Mouse (Mus musculus): ENCODE measurements around the gene Acer1. TPM values are rescaled to one million over a fixed set of nuclear protein-coding genes. Genes with fewer than 3 reads are reported as not detected.
A peak's percentile ranks its signal among the peaks of the same experiment; 100 is the strongest.

Acer1 gene
- total RNA-seq, 2 experiments from 2014 or later = not detected

DNA sequence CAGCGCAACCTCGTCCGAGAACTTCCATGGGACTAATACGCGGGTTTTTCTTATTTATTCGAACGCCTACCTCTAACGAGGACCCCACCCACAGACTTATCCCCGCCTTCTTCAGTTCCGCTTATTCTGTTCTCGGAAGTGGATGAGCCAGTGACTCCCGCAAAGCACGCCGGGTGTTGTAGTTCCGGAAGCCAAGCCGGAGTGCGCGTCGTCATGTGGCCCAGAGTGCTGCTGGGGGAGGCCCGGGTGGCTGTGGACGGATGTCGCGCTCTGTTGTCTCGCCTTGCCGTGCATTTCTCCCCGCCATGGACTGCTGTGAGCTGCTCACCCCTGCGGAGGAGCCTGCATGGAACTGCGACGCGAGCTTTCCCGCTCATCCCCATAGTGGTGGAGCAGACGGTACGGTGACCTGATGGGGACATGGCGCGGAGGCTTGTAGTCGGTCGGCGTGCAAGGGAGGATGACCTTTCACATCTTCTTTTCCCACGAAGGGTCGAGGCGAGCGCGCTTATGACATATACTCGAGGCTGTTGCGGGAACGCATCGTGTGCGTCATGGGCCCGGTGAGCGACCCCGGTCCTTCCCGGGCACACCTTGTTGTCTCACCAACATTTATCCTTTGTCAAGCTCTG, 8.3 kb upstream of the Acer1 start, which contains the start of gene Clpp:
Gene Clpp (plus strand): TSS at position 191 of the 632 bp plus-strand sequence.
- peak; percentile 88 to 91 for DNase-seq
- intact Hi-C loops (cut with DNase I) = loop anchor here (10.0 kb wide), 2 partner anchors 285 to 365 kb away; partner anchors contain the start of genes Catsperd, Lonp1 and Vav1

DNA sequence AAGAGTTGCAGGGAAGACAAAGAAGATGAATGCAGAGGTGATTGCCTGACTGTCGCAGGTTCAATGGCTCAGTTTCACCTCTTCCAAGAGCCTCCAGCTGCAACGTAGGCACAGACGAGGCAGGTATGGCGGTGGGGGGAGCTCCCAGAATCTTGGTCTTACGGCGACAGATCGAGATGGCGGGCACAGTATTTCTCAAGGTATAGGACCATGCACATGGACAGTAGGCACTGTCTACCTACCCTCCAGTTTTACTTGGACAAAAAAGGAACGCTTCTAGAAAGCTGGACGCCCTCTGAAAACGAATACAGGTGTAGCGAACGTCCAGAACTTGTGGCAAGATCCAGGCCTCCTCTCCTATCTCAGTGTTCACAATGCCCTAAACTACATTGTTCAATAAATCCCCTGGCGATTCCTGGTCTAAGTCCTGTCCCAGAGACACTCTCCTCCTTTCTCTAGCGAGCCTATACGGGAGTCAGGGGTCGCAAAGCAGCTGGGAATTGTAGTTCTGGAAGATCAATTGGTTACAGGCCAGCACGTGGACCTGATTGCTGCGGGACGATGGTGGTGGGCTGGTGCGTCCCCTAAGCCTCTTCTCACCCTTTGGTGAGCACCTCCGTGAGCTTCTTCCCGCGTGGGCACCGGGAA, 7.7 kb upstream of the Acer1 start:
- peak in 1 of 2 experiments; percentile 63 for DNase-seq
- intact Hi-C loops (cut with DNase I) = loop anchor here (10.0 kb wide), 2 partner anchors 285 to 365 kb away; partner anchors contain the start of genes Catsperd, Lonp1 and Vav1

DNA sequence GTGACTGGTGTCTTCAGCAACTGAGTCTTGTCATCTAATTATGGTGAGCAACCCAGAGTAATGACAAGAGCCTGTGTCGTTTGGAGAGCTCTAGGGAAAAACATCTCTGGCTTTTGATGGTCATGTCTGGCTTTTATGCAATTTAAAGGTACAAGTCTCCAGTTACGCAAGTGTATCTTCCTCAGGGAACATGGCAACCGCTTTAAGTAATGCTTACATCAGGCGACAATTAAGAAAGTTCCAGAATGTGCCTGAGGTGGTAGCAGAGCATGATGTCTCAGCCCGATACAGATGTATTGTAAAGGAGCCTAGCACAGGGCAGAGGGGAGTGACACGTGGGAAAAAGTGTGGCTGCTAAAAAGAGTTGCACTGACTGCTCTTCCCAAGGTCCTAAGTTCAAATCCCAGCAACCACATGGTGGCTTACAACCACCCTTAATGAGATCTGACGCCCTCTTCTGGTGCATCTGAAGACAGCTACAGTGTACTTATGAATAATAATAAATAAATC, 7.0 kb upstream of the Acer1 start:
- peak in 1 of 2 experiments; percentile 2 for DNase-seq
- intact Hi-C loops (cut with DNase I) = no loop called here

DNA sequence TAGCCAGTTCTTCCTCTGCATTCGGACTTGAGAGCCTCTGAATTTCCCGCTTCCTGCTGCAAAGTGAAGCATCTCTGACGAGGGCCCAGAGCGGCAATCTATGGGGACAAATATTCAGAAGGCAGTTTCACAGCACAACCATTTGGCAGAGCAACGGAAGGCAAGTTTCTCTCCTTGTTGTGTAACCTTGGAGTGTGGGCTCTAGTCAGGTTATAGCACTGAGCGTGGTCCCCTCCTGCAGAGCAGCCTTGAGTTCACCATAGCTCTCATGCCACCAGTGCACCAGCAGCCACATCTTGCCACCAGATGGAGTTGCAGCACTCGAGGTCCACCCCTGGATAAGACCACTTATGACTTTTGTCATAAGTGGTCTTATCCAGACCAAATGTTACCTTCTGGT, 6.5 kb upstream of the Acer1 start:
- intact Hi-C loops (cut with DNase I) = no loop called here
- DNase-seq = peak in 1 of 2 experiments; percentile 3

DNA sequence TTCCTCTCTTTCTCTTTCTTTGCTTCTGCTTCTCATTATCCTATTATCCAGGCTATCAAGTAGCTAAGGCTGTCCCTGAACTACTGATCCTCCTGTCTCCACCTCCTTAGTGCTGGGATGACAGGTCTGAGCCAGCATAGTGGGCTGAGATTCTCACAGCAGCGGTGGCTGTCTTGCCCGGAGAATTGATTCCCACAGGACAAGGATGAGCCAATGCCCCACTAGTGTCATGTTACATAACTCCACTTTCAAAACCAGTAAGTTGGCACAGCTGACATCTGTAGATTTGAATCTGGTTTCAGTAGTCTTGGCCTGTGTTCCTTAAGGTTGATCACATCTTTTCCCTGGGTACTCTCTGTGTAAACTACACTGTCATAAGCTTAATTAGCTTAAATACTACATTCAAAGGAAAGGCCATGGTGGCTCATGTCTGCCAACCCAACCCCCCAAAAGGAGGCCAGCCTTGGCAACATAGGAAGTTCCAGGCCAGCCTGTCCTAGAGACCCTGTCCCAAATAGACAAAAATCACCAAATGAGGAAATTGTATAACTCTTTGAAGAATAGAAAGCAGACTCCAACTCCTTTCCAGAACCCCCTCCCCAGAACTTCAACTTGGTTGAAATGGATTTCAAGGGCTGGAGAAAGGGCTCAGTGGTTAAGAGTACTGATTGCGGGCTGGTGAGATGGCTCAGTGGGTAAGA, 4.3 kb upstream of the Acer1 start:
- intact Hi-C loops (cut with DNase I) = no loop called here
- no peak for DNase-seq

DNA sequence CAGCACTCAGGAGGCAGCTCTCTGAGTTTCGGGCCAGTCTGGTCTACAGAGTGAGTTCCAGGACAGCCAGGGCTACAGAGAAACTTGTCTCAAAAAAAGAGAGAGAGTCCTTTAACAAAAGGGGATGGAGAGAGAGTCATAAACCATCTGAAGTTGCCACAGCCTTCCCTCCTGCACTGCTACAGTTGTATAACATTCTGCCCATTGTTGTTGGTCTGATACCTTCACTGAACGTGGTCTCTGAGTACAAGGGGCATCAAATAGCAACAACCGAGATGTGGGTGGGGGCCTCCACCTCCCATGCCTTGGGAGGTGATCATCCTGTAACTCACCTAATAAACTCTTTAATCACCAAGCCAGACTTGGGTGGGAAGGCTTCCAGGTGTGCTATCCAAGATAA, 3.7 kb upstream of the Acer1 start:
- no peak for DNase-seq
- intact Hi-C loops (cut with DNase I) = no loop called here

DNA sequence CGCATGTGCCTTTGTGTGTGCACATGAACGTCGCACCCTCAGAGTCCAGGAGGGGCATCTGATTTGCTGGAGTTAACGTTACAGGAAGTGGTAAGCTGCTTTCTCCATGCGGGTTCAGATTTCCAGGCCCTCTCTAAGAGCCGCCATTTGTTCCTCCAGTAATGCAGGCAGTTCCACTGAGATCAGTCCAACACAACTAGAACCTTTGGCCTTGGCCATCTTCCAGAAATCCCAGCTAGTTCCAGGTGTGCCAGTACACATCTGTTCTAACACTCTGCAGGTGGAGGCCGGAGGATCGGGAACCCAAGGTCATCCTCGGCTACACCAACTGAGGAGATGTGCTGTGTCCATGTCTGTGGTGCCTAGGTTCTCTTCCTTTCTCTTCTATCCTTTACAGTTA, 3.0 kb upstream of the Acer1 start:
- DNase-seq = no peak
- intact Hi-C loops (cut with DNase I) = no loop called here

DNA sequence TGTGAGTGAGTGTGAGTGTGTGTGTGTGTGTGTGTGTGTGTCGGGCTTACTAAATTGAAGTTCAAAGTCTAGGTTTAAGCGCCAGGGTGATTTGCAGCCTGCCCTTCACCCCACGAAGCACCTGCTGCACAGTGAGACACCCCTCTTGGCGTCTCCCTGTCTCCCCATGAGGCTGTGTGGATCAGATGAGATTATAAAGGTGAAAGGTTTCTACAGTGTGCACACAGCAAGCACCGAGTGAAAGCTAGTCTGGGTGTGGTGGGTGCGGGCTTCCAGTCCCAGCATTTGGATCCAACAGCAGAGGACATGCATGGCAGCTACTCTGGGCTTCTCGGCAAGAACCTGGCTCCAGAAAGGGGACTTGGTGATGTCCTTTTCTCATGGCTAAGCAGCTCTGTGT, 877 bp downstream of the Acer1 start:
- intact Hi-C loops (cut with DNase I) = no loop called here
- DNase-seq = peak in 1 of 2 experiments; percentile 10

DNA sequence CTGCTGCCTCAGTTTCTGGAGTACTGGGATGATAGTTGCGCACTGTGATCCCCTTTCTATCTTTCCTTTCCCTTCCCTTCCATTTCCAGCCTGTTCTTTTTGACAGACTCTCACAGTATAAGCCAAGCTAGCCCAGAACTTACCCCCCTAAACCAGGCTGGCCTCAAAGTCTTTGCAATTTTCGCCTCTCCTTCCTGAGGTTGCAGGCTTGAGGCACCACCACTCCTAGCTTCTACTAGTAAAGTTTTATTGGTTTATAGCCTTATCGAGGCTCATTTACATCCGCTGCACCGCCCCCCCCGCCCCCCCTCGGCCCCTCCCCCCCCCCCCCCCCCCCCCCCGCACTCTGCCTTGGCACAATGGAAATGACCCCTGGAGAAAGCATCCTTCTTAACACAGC, 2.4 kb downstream of the Acer1 start:
- intact Hi-C loops (cut with DNase I) = no loop called here
- DNase-seq = no peak

DNA sequence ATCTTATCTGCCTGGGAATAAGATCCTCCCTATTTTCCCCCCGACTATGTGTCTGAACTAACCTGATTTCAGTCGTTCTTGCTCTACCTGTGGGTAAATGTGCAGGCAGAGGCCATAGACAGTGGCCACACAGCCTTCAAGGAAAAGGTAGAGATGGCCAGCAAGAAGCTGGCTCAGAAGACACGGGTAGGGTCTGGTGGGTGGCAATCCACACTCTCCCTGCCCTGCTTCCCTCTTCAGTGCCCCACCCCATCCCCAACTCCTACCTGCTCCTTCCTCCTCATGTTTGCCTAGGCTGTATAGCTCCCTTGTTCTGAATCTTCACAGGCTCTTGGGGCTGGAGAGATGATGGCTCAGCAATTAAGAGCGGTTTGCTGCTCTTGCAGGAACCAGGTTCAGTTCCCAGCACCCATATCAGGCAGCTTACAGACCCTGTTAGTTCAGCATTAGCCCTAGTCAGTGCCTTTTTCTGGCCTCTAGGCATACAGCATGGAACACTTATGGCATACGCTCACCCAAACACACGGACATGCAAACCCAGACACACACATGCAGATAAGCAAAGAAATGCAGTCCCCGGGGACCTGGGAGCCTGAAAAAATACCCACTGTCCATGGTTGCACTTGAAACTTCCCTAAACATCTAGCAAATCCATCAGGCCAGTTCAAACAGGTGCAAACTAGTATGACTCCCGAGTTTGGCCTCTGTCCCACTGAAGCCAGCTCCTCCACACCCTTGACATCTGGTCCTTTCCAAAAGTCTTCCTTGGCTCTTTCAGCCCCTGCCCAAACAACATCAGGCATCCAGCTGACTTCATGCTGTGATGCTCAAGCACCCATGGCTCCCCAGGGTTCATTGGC, 5.2 kb downstream of the Acer1 start:
- no peak for DNase-seq
- intact Hi-C loops (cut with DNase I) = no loop called here

DNA sequence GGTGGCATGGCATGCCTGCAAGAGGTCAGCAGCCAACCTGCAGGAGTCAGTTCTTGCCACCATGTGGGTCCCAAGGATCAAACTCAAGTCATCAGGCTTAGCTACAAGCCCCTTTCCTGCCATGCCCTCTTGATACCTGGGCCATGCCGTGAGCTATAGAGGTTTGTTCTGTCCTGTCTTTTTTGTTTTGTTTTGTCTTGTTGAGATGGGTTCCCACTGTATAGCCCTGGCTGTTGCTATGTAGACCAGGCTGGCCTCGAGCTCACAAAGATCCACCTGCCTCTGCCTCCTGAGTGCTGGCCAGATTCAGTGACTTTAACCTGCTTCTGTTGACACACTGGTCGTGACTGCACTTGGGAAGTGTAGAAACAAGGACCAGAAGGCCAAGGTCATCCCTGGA, 6.5 kb downstream of the Acer1 start:
- no peak for DNase-seq
- intact Hi-C loops (cut with DNase I) = no loop called here

DNA sequence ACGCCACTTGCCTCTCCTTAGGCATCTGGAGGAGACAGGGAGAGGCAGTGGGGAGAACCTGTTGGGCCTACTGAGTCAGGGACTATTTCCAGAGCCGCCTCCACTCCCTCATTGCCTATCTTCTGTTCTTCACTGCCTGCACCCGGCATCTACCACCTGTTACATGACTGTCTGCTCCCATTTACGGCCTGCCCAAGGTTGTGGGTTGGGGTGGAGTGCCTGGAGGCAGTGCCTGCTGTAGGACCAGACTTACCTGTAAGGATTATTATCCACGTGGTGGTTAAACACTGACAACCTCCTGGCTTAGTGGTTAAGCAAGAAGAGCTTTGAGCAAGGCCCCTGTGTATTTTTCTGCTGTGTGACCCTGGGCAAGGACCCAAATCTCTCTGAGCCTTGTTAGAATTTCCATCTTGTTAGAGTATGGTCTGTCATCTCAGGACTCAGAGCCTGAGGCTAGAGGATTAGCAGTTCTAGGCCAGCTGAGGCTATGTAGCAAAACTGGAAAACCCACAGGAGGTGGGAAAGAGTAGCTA, 7.2 kb downstream of the Acer1 start:
- intact Hi-C loops (cut with DNase I) = no loop called here
- no peak for DNase-seq

DNA sequence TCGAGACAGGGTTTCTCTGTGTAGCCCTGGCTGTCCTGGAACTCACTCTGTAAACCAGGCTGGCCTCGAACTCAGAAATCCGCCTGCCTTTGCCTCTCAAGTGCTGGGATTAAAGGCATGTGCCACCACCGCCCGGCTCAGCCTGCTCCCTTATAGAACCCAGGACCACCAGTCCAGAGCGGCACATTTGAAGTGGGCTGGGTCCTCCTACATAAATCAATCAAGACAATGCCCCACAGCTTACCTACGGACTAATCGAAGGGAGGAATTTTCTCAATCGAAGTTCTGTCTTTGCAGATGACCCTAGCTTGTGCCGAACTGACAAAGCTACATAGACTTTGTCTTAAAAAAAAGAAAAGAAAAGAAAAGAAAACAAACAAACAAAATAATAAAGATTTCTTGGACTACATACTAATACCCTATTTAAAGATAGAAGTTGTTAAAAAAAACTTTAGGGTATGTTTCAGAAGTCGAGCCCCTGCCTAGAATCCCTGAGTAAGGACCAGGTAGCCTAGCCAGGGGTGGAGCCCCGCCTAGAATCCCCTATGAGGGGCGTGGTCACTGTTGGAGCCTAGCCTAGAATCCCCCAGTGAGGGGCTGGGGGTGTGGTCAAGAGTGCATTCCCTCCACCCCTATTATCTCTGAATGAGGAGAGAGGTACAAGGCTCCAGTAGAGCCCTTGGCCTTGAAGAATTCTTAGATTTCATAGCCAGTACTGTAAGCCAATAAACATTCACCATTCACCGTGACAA, 7.8 kb downstream of the Acer1 start:
- no peak for DNase-seq
- intact Hi-C loops (cut with DNase I) = no loop called here

DNA sequence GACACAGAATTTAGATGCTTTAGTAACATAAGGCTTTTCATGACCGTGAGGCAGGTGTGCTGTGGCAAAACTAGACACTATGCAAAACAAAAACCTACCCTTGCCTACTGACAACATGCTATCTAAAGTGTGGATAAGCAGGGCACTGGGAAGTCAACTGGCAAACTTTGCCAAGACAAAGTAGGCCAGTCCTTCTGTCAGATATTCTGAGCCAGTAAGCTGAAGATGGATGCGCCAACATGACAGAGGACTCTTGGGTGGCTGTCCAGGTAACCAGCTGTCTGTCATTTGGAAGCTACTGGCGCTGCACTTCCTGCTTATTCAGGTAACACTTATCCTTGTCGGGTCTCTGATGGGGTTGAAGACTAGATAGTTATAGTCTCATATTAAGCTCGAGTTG, 11.8 kb downstream of the Acer1 start:
- intact Hi-C loops (cut with DNase I) = no loop called here
- no peak for DNase-seq

DNA sequence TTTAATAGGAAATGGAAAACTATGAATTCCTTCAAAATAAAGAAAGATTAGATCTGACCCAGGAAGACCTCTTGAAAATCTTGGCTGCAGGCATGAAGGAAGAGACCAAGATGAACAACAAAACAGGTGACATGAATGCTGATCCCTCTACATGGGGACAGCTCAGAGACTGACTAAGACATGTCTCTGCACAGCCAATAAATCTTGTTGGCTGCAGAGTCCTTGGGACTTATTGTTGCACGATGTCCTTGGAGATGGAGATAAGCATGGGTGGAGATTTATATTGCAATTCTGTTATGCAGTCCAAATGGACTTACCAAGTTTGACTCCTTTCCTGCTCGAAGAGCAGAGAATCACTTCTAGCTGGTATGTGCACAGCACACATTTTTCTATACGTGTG, 12.6 kb downstream of the Acer1 start:
- no peak for DNase-seq
- intact Hi-C loops (cut with DNase I) = no loop called here

DNA sequence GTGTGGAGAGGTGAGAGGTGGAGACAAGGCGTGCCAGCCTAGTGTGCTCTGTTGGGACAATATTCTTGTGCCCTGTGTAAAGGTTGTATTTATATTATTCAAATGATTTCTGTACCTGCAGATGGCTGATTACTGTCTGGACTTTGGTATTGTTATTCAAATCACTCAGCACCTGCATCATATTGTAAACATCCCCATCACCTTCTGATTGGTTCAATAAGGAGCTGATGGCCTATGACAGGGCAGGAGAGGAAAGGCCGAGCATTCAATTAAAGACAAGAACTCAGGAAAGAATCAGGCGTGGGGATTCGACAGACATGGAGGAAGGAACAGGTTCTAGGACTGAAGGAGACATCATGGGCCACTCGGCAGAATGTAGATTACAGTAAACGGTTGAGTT, 18.3 kb downstream of the Acer1 start:
- no peak for DNase-seq
- intact Hi-C loops (cut with DNase I) = no loop called here

DNA sequence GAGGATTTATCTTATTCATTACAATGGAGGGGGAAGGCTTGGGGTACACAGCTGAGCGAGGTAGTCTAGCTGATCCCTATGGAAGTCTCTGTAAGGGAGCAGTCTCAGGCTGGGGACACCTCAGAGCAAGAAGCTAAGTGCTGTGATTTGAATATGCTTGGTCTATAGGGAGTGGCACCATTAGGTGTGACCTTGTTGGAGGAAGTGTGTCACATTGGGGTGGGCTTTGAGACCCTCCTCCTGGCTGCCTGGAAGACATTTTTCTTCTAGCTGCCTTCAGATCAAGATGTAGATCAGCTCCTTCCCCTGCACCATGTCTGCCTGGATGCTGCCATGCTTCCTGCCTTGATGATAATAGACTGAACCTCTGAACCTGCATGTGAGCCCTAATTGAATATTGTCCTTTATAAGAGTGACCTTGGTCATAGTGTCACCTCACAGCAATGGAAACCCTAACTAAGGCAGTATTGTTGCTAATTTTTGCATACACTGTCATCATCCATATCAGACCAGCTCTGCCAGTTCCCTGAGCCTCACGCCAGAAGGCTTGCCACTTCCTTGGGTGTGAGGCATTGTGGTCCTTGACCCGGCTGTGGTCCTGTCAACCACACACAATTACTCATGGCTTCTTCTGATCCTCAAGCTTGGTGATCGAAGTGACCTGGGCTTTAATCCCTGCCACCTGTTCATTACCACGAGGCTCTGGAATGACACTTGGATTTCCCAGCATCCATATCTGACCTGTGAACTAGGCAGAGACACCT, 19.1 kb downstream of the Acer1 start:
- no peak for DNase-seq
- intact Hi-C loops (cut with DNase I) = no loop called here

DNA sequence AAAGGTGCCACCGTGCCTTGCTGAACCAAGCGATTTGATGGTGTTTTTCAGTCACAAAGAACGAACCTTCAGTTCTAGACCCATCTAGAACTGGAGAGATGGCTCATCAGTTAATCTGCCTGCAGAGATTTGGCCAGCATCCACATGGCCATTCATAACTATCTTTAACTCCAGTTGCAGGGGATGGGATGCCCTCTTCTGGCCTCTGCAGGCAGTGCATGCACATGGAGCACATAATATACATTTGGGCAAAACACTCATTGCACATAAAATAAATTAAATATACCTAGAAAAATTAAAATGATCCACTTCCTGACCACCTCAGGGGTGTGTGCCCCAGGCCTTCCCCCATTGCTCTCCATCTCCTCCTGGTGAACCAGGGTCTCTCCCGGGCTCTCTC, 20.0 kb downstream of the Acer1 start:
- no peak for DNase-seq
- intact Hi-C loops (cut with DNase I) = no loop called here

DNA sequence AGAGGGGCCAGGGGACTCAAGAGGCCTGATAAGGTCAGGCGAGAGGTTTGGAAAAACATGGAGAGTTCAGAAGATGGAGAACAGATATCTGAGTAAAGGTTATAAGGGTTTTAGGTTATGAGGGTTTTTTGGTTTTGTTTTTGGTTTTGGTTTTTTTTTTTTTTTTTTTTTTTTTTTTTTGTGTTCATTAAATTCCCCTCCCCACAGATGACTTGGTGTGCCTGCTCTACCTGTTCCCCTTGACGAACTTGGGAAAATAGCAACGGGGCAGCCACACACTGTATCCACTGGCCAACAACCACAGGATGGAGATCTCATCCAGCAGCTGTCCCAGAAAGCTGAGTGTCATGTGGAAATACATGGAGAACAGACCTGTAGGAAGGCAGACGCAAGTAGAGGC, 23.3 kb downstream of the Acer1 start:
- intact Hi-C loops (cut with DNase I) = no loop called here
- no peak for DNase-seq
